Mouse (Mus musculus): ENCODE results near the gene Ugt2a2. TPM values are rescaled to one million over a fixed set of nuclear protein-coding genes. Genes with fewer than 3 reads are reported as not detected.
"Not testable (repeated sequence)": the region's sequence is repeated elsewhere in the genome, so short reads cannot be mapped to it uniquely, and the experiment has no call there.

The Ugt2a2 gene
- not detected in 2 replicates for total RNA-seq (2021)
- long read RNA-seq: 0 reads

GRCm38 (mm10) chr5:87482160-87482559, at the start of gene Ugt2a2:
Ugt2a2 (minus strand) TSS chr5:87482260.
- no peak for DNase-seq

DNA sequence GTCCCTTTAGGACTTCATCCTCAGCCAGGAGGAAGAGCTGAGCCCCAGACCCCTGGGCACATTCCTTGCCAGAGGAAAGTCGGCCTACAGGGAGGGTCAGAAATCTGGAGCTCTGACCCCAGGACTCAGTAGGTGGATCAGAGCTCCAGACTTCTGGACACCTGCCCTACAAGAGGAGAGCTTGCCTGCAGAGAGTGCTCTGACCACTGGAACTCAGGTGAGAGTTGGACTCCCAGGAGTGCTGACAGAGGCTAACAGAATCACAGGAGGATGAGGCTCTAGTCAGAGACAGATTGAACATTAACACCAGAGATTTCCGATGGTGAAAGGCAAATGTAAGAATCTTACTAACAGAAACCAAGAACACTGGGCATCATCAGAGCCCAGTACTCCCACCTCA, 41.5 kb upstream of the Ugt2a2 start:
- not testable (repeated sequence) for DNase-seq

DNA sequence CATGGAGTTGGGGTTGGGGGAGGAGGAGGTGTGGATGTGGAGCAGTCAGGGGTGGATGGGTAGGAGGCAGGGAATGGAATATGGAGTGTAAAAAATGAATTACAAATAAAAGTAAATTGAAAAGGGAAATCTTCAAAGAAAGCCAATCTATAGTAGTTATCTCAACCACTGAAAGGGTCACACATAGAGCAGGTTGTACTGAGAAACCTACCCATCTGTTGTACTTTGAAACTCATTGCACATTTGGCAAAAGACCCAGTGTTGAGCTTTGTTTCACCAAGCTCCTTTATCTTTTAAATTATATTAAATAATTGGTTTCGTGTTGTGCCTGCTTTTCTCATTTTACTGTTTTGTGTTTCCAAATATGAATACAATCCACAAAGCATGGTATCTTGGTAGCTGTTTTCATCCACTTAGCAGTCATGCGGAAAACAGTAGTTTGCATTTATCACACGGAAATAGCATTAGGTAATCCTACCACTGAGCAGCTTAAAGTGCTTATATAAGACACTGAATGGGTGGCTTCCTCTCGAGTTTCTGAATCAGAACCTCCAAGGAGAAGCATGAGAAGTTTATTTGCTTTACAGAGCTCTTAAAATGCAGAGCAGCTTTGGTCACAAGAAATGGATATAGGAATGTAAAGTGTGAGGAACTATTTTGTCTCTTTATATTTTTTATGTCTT, 23.9 kb upstream of the Ugt2a2 start:
- DNase-seq: no peak

DNA sequence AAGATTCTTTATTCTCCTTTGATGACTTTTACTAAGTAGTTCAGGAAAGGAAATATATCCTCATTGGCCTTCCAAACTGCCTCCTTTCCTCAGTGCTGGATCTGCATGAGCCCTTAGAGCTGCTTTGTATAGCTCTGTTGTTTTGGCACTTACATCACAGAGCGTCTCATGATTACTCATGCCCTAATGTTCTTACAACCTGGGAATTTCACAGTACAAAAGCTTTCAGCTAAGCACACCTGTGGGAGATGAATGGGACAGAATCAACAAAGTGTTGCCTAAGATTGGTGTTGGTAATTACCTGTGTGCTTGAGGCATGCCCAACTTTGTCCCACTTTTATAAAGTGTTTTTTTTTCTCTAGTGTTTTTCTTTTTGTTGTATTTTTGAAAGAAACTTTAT, 20.6 kb upstream of the Ugt2a2 start:
- DNase-seq: no peak

DNA sequence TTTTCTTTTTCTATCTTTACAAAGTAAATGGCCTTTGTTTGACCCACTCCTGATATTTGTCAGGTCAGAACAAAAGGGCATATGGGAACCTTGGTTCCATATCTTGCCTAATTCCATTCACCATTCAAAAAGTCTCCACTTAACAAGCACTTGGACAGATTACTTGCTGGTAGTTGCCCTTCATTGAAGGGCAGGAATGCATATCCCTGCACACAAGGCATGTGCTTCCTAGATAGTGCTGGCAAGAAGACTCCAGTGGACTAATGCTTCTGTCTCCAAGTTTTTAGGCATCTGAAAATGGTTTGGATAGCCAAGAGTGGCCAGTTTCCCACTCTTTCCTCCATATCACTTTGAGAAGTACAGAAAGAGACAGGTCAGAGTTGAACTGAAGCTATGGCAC, 17.3 kb upstream of the Ugt2a2 start:
- DNase-seq: no peak

DNA sequence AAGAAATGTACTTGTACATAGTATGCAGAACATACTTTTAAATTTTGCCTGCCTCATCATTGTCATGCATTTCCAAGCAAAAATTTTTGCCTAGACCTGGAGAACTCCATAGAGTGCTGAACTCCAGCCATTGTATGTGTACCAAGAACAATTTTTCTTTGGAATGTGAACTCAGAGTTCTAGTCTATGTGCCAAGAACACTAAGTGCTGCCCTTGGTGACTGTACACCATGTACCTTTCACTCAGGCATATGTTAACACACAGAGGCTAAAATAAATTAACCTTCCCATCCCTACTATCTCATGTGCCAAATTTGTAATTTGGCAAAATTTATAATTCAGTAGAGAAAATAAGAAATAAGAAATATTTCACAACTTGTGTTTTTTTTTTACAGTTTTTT, 16.9 kb upstream of the Ugt2a2 start:
- no peak for DNase-seq

- no peak for DNase-seq
Observed at GRCm38 (mm10) chr5:87490771-87491170, 8.7 kb upstream of the Ugt2a2 start, which contains the start of gene Ugt2a1. Ugt2a1 (minus strand) TSS chr5:87490871.

DNA sequence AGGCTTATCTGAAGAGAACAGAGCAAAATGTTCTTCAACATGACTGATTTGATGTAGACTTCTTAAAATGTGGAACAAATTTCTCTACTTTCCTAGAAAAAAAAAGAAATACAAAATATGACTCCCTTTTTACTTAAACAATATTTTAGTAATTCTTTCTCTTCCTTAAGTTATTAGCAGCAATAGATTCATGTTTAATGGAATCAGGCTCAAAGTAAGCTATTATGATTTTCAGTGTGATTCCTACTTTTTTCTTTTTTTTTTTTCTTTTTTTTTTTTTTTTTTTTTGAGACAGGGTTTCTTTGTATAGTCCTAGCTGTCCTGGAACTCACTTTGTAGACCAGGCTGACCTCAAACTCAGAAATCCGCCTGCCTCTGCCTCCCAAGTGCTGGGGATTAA, 4.6 kb upstream of the Ugt2a2 start, which contains the start of gene Gm43638:
TSS of gene Gm43638 (minus strand) at position 101 of the 400 bp plus-strand sequence.
- not testable (repeated sequence) for DNase-seq

- no peak for DNase-seq
Observed at GRCm38 (mm10) chr5:87458810-87459209, 23.2 kb downstream of the Ugt2a2 start.

DNA sequence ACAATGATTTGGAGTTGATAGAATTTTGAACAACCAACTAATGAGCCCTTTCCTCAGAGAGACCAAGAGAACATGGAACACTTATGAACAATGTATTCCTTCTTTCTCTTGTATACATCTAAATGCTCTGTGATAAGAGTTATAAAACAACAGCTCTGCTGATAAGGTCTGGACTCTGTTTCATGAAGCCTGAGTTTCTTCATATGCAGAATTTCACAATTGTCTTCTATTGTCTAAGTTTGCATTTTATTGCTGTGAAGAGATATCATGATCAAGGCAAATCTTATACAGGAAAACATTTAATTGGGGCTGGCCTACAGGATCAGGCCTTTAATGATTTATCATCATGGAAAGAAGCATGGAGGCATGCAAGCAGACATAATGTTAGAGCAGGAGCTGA, 24.4 kb downstream of the Ugt2a2 start:
- no peak for DNase-seq

GRCm38 (mm10) chr5:87456216-87456850, 25.7 kb downstream of the Ugt2a2 start:
- DNase-seq: no peak

GRCm38 (mm10) chr5:87455519-87455918, 26.5 kb downstream of the Ugt2a2 start:
- no peak for DNase-seq

DNA sequence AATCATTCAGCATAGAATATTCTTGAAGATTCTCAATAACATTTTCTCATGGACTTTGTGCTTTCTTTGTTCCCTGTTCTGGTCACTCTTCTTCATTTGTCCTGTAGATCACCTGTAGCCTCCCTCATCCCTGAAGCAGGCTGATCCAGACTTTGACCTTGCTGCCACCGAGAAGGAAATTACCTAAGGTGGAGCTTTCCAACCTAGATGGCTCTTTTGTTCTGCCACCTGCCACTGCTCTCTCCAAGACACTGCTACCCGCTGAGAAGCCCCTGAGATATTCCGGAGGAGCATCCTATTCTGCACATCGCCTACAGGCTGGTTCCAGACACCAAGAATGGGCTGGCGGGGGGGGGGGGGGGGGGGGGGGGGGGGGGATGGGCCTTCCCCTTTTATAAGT, 29.5 kb downstream of the Ugt2a2 start:
- not testable (repeated sequence) for DNase-seq

DNA sequence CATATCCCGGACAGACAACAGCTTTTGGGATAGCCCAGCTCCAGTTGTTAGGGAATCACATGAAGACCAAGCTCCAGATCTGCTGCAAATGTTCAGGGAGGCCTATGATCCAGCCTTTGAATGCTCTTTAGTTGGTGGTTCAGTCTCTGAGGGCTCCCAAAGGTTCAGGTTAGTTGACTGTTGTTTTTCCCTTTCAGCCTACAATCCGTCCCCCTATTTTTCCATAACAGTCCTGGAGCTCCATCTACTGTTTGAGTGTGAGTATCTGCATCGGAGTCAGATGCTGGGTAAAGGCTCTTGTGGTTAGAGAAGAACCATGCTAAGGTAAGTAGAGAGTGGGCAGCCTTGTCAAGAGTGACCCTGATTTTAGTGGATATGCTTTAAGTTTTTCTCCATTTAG, 45.8 kb downstream of the Ugt2a2 start:
- DNase-seq: no peak

GRCm38 (mm10) chr5:87425676-87426075, 56.4 kb downstream of the Ugt2a2 start:
- DNase-seq: no peak

GRCm38 (mm10) chr5:87424041-87424440, 58.0 kb downstream of the Ugt2a2 start, which contains the start of gene Ugt2b38:
Ugt2b38 (minus strand) TSS chr5:87424203.
- DNase-seq: not testable (repeated sequence)

Other genes with a start within 250 kb of the Ugt2a2 start
- not detected in 2 replicates for gene Ugt2b37, start 227.5 kb downstream of the Ugt2a2 start, total RNA-seq (2021)
- gene Ugt2a3, start 145.1 kb downstream of the Ugt2a2 start, total RNA-seq (2021): 0.86 TPM in 1 of 2 replicates, not detected in the other
- gene Ugt2b38, start 58.1 kb downstream of the Ugt2a2 start, total RNA-seq (2021): not detected in 2 replicates
- gene Gm43638, start 4.5 kb upstream of the Ugt2a2 start, total RNA-seq (2021): not detected in 2 replicates
- gene Ugt2a1, start 8.6 kb upstream of the Ugt2a2 start, total RNA-seq (2021): not detected in 2 replicates
- gene Sult1b1, start 55.9 kb upstream of the Ugt2a2 start, total RNA-seq (2021): not detected in 2 replicates
- gene Sult1d1, start 86.8 kb upstream of the Ugt2a2 start, total RNA-seq (2021): 0.76 TPM in 1 of 2 replicates, not detected in the other
- 0.24 TPM in 1 of 2 replicates, not detected in the other for gene Sult1e1, start 109.3 kb upstream of the Ugt2a2 start, total RNA-seq (2021)
- gene Csn1s1, start 183.9 kb upstream of the Ugt2a2 start, total RNA-seq (2021): not detected in 2 replicates
- gene Csn2, start 217.4 kb upstream of the Ugt2a2 start, total RNA-seq (2021): not detected in 2 replicates

Data from adrenal gland, postnatal 25 days (tissue).